Mouse (Mus musculus): ENCODE measurements at regions not wholly inside any gene's neighbourhood (a gene's known extent, or its start where the extent isn't known, plus 50 kb on each side); places are given as distances from the start of the nearest gene placed in this dataset.

DNA sequence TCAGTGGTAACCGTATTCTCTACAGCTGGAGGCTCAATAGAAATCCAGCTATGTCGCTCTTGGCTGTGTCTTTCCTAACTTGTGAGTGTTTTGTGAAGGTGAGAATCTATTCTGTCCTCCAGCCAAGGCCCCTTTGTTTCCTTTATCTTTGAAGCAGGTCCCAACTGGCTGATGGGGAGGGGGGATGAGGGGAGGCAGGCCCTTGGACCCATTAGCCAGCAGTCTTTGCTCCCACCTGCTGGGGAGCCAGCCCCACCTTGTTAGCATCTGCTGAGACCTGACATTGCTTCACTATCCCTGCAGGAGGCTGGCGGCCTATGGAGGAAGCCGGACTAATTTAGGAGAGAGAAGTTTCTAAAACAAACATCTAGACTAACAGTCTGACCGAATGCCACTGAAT, 55.0 kb upstream of the Gm3045 start:
- no peak overlapping the region for H3K4me2 ChIP-seq (ENCODE audit: insufficient read depth, low read depth, poor library complexity, severe bottlenecking)
- peaks cover 28% of the 10 kb centered on the region for H3K27me3 ChIP-seq (replicated peaks)
- no peak overlapping the region for H3K27ac ChIP-seq (ENCODE audit: insufficient read depth, low read depth)
- DNase-seq (ENCODE audit: extremely low read depth): no peak
- no peak for TF ChIP-seq KAT2A (IDR thresholded peaks at IDR 0.05; ENCODE audit: insufficient replicate concordance, low read length)
- TF ChIP-seq USF2 (conservative IDR thresholded peaks at IDR 0.05; ENCODE audit: low read depth, low read length): no peak
- TF ChIP-seq RAD21 (IDR thresholded peaks at IDR 0.05; ENCODE audit: low read depth, low read length): no peak
- TF ChIP-seq NRF1 (IDR thresholded peaks at IDR 0.05; ENCODE audit: low read depth, low read length): no peak
- TF ChIP-seq TCF12 (IDR thresholded peaks at IDR 0.05; ENCODE audit: low read depth, low read length): no peak
- TF ChIP-seq MAZ (IDR thresholded peaks at IDR 0.05; ENCODE audit: low read depth, low read length): no peak
- TF ChIP-seq ZMIZ1 (IDR thresholded peaks at IDR 0.05; ENCODE audit: low read depth, low read length): no peak
- no peak for TF ChIP-seq NELFE (IDR thresholded peaks at IDR 0.05; ENCODE audit: low read depth, low read length)
- no peak for TF ChIP-seq POLR2A (IDR thresholded peaks at IDR 0.05; ENCODE audit: low read depth, low read length)
- TF ChIP-seq ELF1 (IDR thresholded peaks at IDR 0.05; ENCODE audit: low read depth, low read length): no peak
- TF ChIP-seq CHD2 (IDR thresholded peaks at IDR 0.05; ENCODE audit: low read length): no peak
- TF ChIP-seq ZNF384 (IDR thresholded peaks at IDR 0.05; ENCODE audit: low read depth, low read length): no peak
- H3K4me1 ChIP-seq (ENCODE audit: control insufficient read depth in 1 of 2, insufficient read depth in 2 of 2): peaks cover 16 to 29% of the 10 kb centered on the region in 2 experiments
- dilution Hi-C loops (cut with MboI; ENCODE audit: extremely low pct_ligation_motif_present, extremely low pct_unique_long_range_greater_than_20kb, low sequenced_read_pairs) (no loop called here), in situ Hi-C loops (cut with MboI; ENCODE audit: low pct_ligation_motif_present, low pct_unique_long_range_greater_than_20kb, low sequenced_read_pairs) (no loop called here)
- no peak overlapping the region for H3K4me3 ChIP-seq (replicated peaks in 1 of 3; ENCODE audit: low read depth in 2 of 3, low read length in 2 of 3, poor library complexity in 1 of 3)
- H3K79me2 ChIP-seq (replicated peaks; ENCODE audit: control insufficient read depth, extremely low read depth, insufficient read depth, poor library complexity, severe bottlenecking): no peaks in the 10 kb centered on the region
- H3K9ac ChIP-seq (ENCODE audit: insufficient read depth, low read depth): no peak overlapping the region
- H3K36me3 ChIP-seq (replicated peaks in 1 of 2; ENCODE audit: control insufficient read depth in 1 of 2, insufficient read depth in 1 of 2, low read length in 1 of 2): no peaks in the 10 kb centered on the region
- H3K9me3 ChIP-seq (replicated peaks; ENCODE audit: low read length): peaks cover 2% of the 10 kb centered on the region

DNA sequence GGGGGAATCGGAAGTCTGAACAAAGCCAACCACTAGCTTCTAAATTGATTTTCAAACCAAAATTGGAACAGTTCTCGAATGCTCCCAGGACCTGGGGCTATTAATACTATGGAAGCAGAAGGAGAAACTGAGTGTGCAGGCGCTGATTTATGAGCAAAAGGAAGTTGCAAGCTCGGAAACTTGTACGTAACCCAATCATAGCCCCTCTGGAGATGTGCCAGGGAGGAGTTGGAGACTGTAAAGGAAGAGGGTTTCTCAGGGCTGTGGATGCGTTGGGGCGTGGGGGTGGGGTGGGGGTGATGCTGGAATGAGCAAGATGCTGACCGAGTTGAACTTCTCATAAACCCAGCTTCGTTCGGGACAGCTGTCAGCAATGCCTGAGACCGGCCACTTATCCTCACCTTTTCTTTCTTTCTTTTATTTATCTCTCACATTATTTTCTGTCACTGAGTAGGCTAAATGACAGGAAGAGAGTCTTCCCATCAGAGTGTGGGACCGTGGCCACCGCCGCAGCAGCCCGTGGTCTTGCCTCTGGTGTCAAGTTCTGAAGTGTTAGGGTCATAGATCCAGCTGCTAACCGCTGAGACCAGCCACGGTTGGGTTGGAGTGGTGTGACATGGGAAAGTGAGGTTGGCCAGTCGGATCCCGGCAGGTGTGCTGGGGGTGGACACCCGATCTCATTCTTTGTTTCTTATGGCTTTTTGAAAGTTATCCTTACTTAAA, 54.2 kb upstream of the Gm3045 start:
- no peak for DNase-seq (ENCODE audit: extremely low read depth)
- in situ Hi-C loops (cut with MboI; ENCODE audit: low pct_ligation_motif_present, low pct_unique_long_range_greater_than_20kb, low sequenced_read_pairs) (no loop called here), dilution Hi-C loops (cut with MboI; ENCODE audit: extremely low pct_ligation_motif_present, extremely low pct_unique_long_range_greater_than_20kb, low sequenced_read_pairs) (no loop called here)
- Histone ChIP-seq H3K27me3 (replicated peaks) (peaks cover 33% of the 10 kb centered on the region), H3K4me3 (replicated peaks in 1 of 3; ENCODE audit: low read depth in 2 of 3, low read length in 2 of 3, poor library complexity in 1 of 3) (no peak overlapping the region), H3K9ac (ENCODE audit: insufficient read depth, low read depth) (no peak overlapping the region), H3K27ac (ENCODE audit: insufficient read depth, low read depth) (no peak overlapping the region), H3K79me2 (replicated peaks; ENCODE audit: control insufficient read depth, extremely low read depth, insufficient read depth, poor library complexity, severe bottlenecking) (no peaks in the 10 kb centered on the region), H3K4me1 (ENCODE audit: control insufficient read depth in 1 of 2, insufficient read depth in 2 of 2) (peaks cover 11 to 21% of the 10 kb centered on the region in 2 experiments), H3K9me3 (replicated peaks; ENCODE audit: low read length) (peaks cover 2% of the 10 kb centered on the region), H3K4me2 (ENCODE audit: insufficient read depth, low read depth, poor library complexity, severe bottlenecking) (no peak overlapping the region), H3K36me3 (replicated peaks in 1 of 2; ENCODE audit: control insufficient read depth in 1 of 2, insufficient read depth in 1 of 2, low read length in 1 of 2) (no peaks in the 10 kb centered on the region)
- TF ChIP-seq CTCF (conservative IDR thresholded peaks at IDR 0.05 in 1 of 2, IDR thresholded peaks at IDR 0.05 in 1 of 2; ENCODE audit: low read depth in 2 of 2, low read length in 2 of 2) (no peak), USF1 (IDR thresholded peaks at IDR 0.05; ENCODE audit: low read depth, low read length) (no peak), ELF1 (IDR thresholded peaks at IDR 0.05; ENCODE audit: low read depth, low read length) (no peak), SIN3A (IDR thresholded peaks at IDR 0.05; ENCODE audit: low read length) (no peak), MEF2A (IDR thresholded peaks at IDR 0.05; ENCODE audit: borderline replicate concordance, low read depth, low read length) (no peak), JUN (IDR thresholded peaks at IDR 0.05; ENCODE audit: insufficient read depth, low read depth, low read length) (no peak), SMC3 (IDR thresholded peaks at IDR 0.05; ENCODE audit: low read depth, low read length) (no peak), MYC (IDR thresholded peaks at IDR 0.05; ENCODE audit: low read depth, low read length) (no peak), HCFC1 (IDR thresholded peaks at IDR 0.05; ENCODE audit: low read depth, low read length) (no peak), NELFE (IDR thresholded peaks at IDR 0.05; ENCODE audit: low read depth, low read length) (no peak), E2F4 (IDR thresholded peaks at IDR 0.05; ENCODE audit: insufficient replicate concordance, low read depth, low read length) (no peak)
